Mouse (Mus musculus) ES-E14 (cell line): ENCODE results near the gene Poldip3.

Experiments
- CHD2 ChIP-seq: IDR thresholded peaks from 2 replicates; pipeline ENCODE4 v1.6.1; 2014; ENCODE audit warnings: mild to moderate bottlenecking, low read depth, low read length, inconsistent platforms
- HCFC1 ChIP-seq: IDR thresholded peaks from 2 replicates; pipeline ENCODE4 v1.6.1; 2012; ENCODE audit warnings: low read length, inconsistent platforms, borderline replicate concordance; ENCODE audit not compliant: insufficient read depth
- MAFK ChIP-seq: IDR thresholded peaks from 2 replicates; pipeline ENCODE4 v1.6.1; 2014; ENCODE audit warnings: mild to moderate bottlenecking, low read depth, low read length, inconsistent platforms; ENCODE audit not compliant: insufficient read depth
- ZNF384 ChIP-seq: IDR thresholded peaks from 2 replicates; pipeline ENCODE4 v1.6.1; 2012; ENCODE audit warnings: low read depth, low read length, inconsistent platforms

- TF ChIP-seq HCFC1 = no peak
- TF ChIP-seq CHD2 = no peak
- TF ChIP-seq ZNF384 = no peak
- no peak for TF ChIP-seq MAFK
These were observed 53.2 kb downstream of the Poldip3 start for GRCm38 (mm10) chr15:83095950-83096349.
